Mouse (Mus musculus) embryonic fibroblast, embryonic 13.5 days (primary cell): Measurements from ENCODE around the gene Galnt12.

Experiments used
- CTCF ChIP-seq: IDR thresholded peaks from 2 replicates; pipeline ENCODE4 v1.5.1; 2011; ENCODE audit warnings: mild to moderate bottlenecking, control low read depth, low read length, moderate library complexity, borderline replicate concordance; ENCODE audit not compliant: insufficient read depth
- POLR2A ChIP-seq: IDR thresholded peaks from 2 replicates; pipeline ENCODE4 v1.6.1; 2011; ENCODE audit warnings: low read depth, mild to moderate bottlenecking, control low read depth, low read length, moderate library complexity

DNA sequence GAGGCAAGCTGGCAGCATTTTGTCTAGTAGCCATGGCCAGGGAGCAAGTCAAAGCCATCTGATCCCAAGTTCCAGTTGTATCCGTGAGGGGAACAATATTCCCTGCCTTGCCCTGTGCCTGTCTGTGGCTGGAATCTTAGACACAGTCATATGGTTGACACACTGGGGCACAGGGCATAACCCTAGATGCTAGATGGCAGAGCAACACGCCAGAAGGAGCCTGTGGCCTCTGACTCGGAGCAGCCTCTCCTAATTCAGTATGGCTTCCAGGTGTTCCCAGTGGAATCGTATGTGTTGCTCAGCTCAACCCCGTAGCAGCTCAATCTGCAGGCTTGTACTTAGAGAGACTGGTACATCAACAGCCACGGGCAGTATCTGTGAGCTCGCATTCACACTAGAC lies 46.7 kb downstream of the Galnt12 start:
- TF ChIP-seq POLR2A (no peak), CTCF (no peak)
